Mouse (Mus musculus): Measurements from ENCODE around the gene Pde12. TPM values are rescaled to one million over a fixed set of nuclear protein-coding genes. Genes with fewer than 3 reads are reported as not detected.

Gene Pde12
- polyA plus RNA-seq, 1 experiment from 2014 or later = 11.1 TPM

DNA sequence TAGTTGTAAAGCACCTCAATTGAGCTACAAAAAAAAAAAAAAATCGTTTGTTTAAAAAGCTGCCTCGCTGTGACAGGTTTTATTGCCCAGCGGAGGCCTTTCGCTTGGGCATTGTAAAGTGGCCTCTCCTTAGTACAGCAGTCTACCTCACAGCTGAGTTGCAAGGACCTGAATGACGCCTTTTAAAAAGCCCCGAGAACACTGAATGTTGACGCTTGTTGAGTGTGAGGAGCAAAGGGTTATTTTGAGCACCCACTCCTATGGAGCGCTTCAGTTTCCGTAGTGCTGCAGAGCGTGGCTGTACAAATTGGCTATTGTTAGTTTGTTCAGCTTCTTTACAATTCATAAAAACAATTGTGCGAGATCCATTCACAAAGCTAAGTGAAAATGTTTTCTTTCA, 30.4 kb downstream of the Pde12 start:
- WGBS (ENCODE audit: insufficient replicate concordance) = 9% methylated on average over 11 of the region's 11 CpGs
- Histone ChIP-seq H3K9me3 (replicated peaks) (no peaks in the 10 kb centered on the region), H3K4me1 (peaks cover 44% of the 10 kb centered on the region), H3K4me2 (peak overlapping the region; percentile 81), H3K27me3 (replicated peaks) (no peaks in the 10 kb centered on the region), H3K27ac (peak overlapping the region; percentile 98; the same call in 1 of the 2 replicates), H3K4me3 (peak overlapping the region; percentile 98), H3K9ac (peak overlapping the region; percentile 98), H3K36me3 (peaks cover 7% of the 10 kb centered on the region; the same call in 1 of the 2 replicates)
- no peak for ATAC-seq

- Histone ChIP-seq H3K4me1 (peaks cover 44% of the 10 kb centered on the region), H3K9ac (peak overlapping the region; percentile 98), H3K4me3 (peak overlapping the region; percentile 98), H3K27ac (peak overlapping the region; percentile 98), H3K9me3 (replicated peaks) (no peaks in the 10 kb centered on the region), H3K27me3 (replicated peaks) (no peaks in the 10 kb centered on the region), H3K36me3 (peaks cover 7% of the 10 kb centered on the region; the same call in 1 of the 2 replicates), H3K4me2 (peak overlapping the region; percentile 81)
- peak; percentile 22; the same call in 1 of the 2 replicates for ATAC-seq
- 3% methylated on average over 16 of the region's 16 CpGs for WGBS (ENCODE audit: insufficient replicate concordance)
These were observed 31.0 kb downstream of the Pde12 start for GRCm38 (mm10) chr14:26638708-26639084.

- no peaks in the 10 kb centered on the region for H3K27me3 ChIP-seq (replicated peaks)
- peaks cover 38% of the 10 kb centered on the region for H3K4me1 ChIP-seq
- under 1% methylated on average over 83 of the region's 83 CpGs for WGBS (ENCODE audit: insufficient replicate concordance)
- peak within 1 kb of the TSS; percentile 98 for H3K9ac ChIP-seq
- peaks cover 7% of the 10 kb centered on the region; the same call in 1 of the 2 replicates for H3K36me3 ChIP-seq
- peak within 1 kb of the TSS; percentile 81 for H3K4me2 ChIP-seq
- peak within 1 kb of the TSS; percentile 98 for H3K27ac ChIP-seq
- no peaks in the 10 kb centered on the region for H3K9me3 ChIP-seq (replicated peaks)
- peak; percentile 98 for ATAC-seq
- peak within 1 kb of the TSS; percentile 98 for H3K4me3 ChIP-seq
These were observed 31.6 kb downstream of the Pde12 start, which contains the start of gene Arf4 for GRCm38 (mm10) chr14:26637851-26638707. Gene Arf4, plus strand, starts transcription at chr14:26638074.

- Histone ChIP-seq H3K9ac (peak overlapping the region; percentile 68), H3K27ac (peak overlapping the region; percentile 98), H3K4me2 (peak overlapping the region; percentile 81), H3K4me3 (peak overlapping the region; percentile 98), H3K27me3 (replicated peaks) (no peaks in the 10 kb centered on the region), H3K4me1 (peaks cover 37% of the 10 kb centered on the region), H3K36me3 (peaks cover 12% of the 10 kb centered on the region), H3K9me3 (replicated peaks) (no peaks in the 10 kb centered on the region)
- peak; percentile 6; the same call in 1 of the 2 replicates for ATAC-seq
- WGBS (ENCODE audit: insufficient replicate concordance) = 26% methylated on average over 17 of the region's 17 CpGs
These were observed 32.4 kb downstream of the Pde12 start for GRCm38 (mm10) chr14:26637025-26637850.

DNA sequence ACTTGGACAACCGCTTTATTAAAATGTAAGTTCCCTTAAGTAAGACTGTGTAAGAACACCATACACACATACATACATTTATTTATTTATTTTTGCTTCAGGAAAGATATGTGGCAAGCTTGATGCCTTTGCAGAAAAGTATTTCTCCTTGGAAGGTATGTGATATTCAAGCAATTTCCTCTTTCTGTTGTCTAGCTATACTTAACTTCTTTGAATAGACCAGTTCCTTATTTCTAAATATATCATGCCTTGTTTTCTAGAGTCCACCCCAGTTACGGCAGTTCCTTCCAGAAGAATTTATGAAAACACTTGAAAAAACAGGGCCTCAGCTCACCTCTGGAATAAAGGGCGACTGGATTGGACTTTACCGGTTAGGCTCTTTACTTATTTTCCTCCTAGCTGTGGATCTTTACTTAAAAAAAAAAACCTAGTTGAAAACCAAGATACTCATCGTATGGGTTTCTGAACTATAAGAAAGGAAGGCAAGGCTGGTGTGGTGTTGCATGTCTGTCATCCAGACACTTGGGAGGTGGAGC, 43.0 kb downstream of the Pde12 start:
- Histone ChIP-seq H3K9me3 (replicated peaks) (no peaks in the 10 kb centered on the region), H3K27me3 (replicated peaks) (no peaks in the 10 kb centered on the region), H3K9ac (no peak overlapping the region), H3K36me3 (peaks cover 88% of the 10 kb centered on the region), H3K27ac (no peak overlapping the region), H3K4me3 (no peak overlapping the region), H3K4me2 (no peak overlapping the region), H3K4me1 (no peaks in the 10 kb centered on the region)
- ATAC-seq = no peak
- 61% methylated on average over 5 of the region's 5 CpGs for WGBS (ENCODE audit: insufficient replicate concordance)

DNA sequence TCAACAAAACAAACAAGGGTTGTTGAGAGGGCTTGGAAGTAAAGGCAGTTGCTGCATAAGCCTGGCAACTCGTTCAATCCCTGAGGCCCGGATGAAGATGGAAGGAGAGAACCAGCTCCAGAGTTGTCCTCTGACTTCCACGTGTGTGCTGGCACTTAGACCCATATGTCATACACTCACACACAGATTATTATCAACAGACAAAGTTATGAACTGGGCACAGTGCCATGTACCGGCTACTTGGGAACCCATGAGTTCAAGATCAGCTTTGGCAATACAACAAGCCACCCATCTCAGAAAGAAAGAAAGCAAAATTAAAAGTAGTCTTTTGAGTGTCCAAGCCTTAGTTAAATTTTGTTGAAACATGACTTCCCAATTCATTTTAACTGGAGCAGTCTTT, 44.4 kb downstream of the Pde12 start:
- Histone ChIP-seq H3K4me1 (no peaks in the 10 kb centered on the region), H3K27me3 (replicated peaks) (no peaks in the 10 kb centered on the region), H3K4me3 (no peak overlapping the region), H3K36me3 (peaks cover 93% of the 10 kb centered on the region), H3K4me2 (no peak overlapping the region), H3K9me3 (replicated peaks) (no peaks in the 10 kb centered on the region), H3K27ac (no peak overlapping the region), H3K9ac (no peak overlapping the region)
- no peak for ATAC-seq
- 77% methylated on average over 4 of the region's 4 CpGs for WGBS (ENCODE audit: insufficient replicate concordance)

DNA sequence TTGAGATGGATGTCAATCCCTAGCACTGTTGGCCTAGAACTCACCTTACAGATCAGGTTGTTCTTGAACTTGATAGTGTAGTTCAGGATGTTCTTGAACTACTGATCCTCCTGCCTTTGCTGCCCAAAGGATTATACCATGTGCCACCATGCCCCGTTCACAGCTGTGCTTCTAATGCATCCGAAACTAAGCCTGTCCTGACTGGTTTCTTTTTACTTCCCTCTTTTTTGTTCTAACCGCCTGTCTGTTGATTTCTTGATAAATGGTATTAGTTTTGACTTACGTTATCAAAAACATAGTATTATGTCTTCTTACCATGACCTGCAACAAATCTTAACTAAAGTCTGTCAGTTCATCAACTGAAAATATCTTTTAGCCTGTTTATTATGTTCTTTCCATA, 59.0 kb downstream of the Pde12 start:
- no peak overlapping the region for H3K4me2 ChIP-seq
- H3K36me3 ChIP-seq = peaks cover 90% of the 10 kb centered on the region
- WGBS (ENCODE audit: insufficient replicate concordance) = 70% methylated on average over 4 of the region's 4 CpGs

More for the DNA sequence above, 59.0 kb downstream of the Pde12 start:
- Histone ChIP-seq H3K4me3 (no peak overlapping the region), H3K27me3 (replicated peaks) (no peaks in the 10 kb centered on the region), H3K9me3 (replicated peaks) (no peaks in the 10 kb centered on the region), H3K9ac (no peak overlapping the region), H3K4me1 (no peaks in the 10 kb centered on the region), H3K27ac (no peak overlapping the region)
- ATAC-seq = no peak

Small RNA genes within 50 kb of the gene (microRNA-seq; reads per million reads assigned to microRNA genes)
- gene Mir7672 = 1.8 reads per million

Other genes starting within 250 kb of the Pde12 start
- 20.2 and 20.6 TPM in 2 replicates for gene Slmap, start 135.0 kb downstream of the Pde12 start, polyA plus RNA-seq (2016; fragmentation: Nextera tagmentation; extraction: Ambion mirVana)
- 18.2 and 19.3 TPM in 2 replicates for gene Dennd6a, start 96.0 kb downstream of the Pde12 start, polyA plus RNA-seq (2016; fragmentation: Nextera tagmentation; extraction: Ambion mirVana)
- gene Arf4, start 31.8 kb downstream of the Pde12 start, polyA plus RNA-seq (2016; fragmentation: Nextera tagmentation; extraction: Ambion mirVana) = 203 and 206 TPM in 2 replicates
- 0.05 and 0.06 TPM in 2 replicates for gene Dnah12, start 23.4 kb upstream of the Pde12 start, polyA plus RNA-seq (2016; fragmentation: Nextera tagmentation; extraction: Ambion mirVana)
- gene Asb14, start 224.7 kb upstream of the Pde12 start, polyA plus RNA-seq (2016; fragmentation: Nextera tagmentation; extraction: Ambion mirVana) = not detected in 2 replicates